Mouse (Mus musculus): ENCODE results near the gene Arid3a. TPM values are rescaled to one million over a fixed set of nuclear protein-coding genes. Genes with fewer than 3 reads are reported as not detected.

The Arid3a gene
- total and polyA plus RNA-seq, 3 experiments: 11.8 to 17.2 TPM; not detected in 1

- H3K4me3 ChIP-seq (ENCODE audit: control insufficient read depth in 1 of 2, insufficient read depth in 1 of 2, low read depth in 2 of 2, low read length in 2 of 2): no peak overlapping the region
- DNase-seq (ENCODE audit: low read depth, low spot score): no peak
- no peak overlapping the region for H3K27ac ChIP-seq (ENCODE audit: control insufficient read depth, low read depth, low read length)
- no peaks in the 10 kb centered on the region for H3K27me3 ChIP-seq (ENCODE audit: control insufficient read depth in 1 of 2, insufficient read depth in 2 of 2, low read length in 2 of 2)
- H3K36me3 ChIP-seq (ENCODE audit: control insufficient read depth in 1 of 2, insufficient read depth in 2 of 2, low read length in 2 of 2): no peaks in the 10 kb centered on the region
- H3K4me1 ChIP-seq (ENCODE audit: control insufficient read depth in 1 of 2, insufficient read depth in 2 of 2, low read length in 2 of 2): no peaks in the 10 kb centered on the region
- TF ChIP-seq JUND (IDR thresholded peaks at IDR 0.05; ENCODE audit: low read depth, low read length) (no peak), ZNF384 (IDR thresholded peaks at IDR 0.05; ENCODE audit: low read depth, low read length) (no peak), USF1 (IDR thresholded peaks at IDR 0.05; ENCODE audit: low read depth, low read length) (no peak), MAX (IDR thresholded peaks at IDR 0.05; ENCODE audit: low read length) (no peak), SIN3A (IDR thresholded peaks at IDR 0.05; ENCODE audit: low read length) (no peak), MXI1 (IDR thresholded peaks at IDR 0.05; ENCODE audit: low read depth, low read length) (no peak), POLR2AphosphoS2 (IDR thresholded peaks at IDR 0.05; ENCODE audit: low read length) (no peak), EP300 (IDR thresholded peaks at IDR 0.05; ENCODE audit: low read depth in 1 of 2, low read length in 2 of 2) (no peak), ZC3H11A (IDR thresholded peaks at IDR 0.05; ENCODE audit: low read depth, low read length) (no peak), MYB (IDR thresholded peaks at IDR 0.05; ENCODE audit: low read depth, low read length) (no peak), ETS1 (IDR thresholded peaks at IDR 0.05; ENCODE audit: low read depth, low read length) (no peak), GABPA (IDR thresholded peaks at IDR 0.05; ENCODE audit: low read depth, low read length) (no peak)
- H3K79me2 ChIP-seq (ENCODE audit: control insufficient read depth, insufficient read depth, low read length, poor library complexity): no peaks in the 10 kb centered on the region
- H3K9me3 ChIP-seq (replicated peaks; ENCODE audit: insufficient read depth, low read length): no peaks in the 10 kb centered on the region
- no peak overlapping the region for H3K9ac ChIP-seq (ENCODE audit: control insufficient read depth, low read depth, low read length, poor library complexity, severe bottlenecking)
These were observed 7.5 kb downstream of the Arid3a start for GRCm38 (mm10) chr10:79934272-79934721.

GRCm38 (mm10) chr10:79934794-79935569 is 8.1 kb downstream of the Arid3a start:
- H3K9me3 ChIP-seq (replicated peaks; ENCODE audit: insufficient read depth, low read length): no peaks in the 10 kb centered on the region
- no peak overlapping the region for H3K27ac ChIP-seq (ENCODE audit: control insufficient read depth, low read depth, low read length)
- no peaks in the 10 kb centered on the region for H3K27me3 ChIP-seq (ENCODE audit: control insufficient read depth in 1 of 2, insufficient read depth in 2 of 2, low read length in 2 of 2)
- no peak overlapping the region for H3K4me3 ChIP-seq (ENCODE audit: control insufficient read depth in 1 of 2, insufficient read depth in 1 of 2, low read depth in 2 of 2, low read length in 2 of 2)
- no peak for TF ChIP-seq RCOR1 (IDR thresholded peaks at IDR 0.05; ENCODE audit: low read depth, low read length)
- no peak for TF ChIP-seq MYB (IDR thresholded peaks at IDR 0.05; ENCODE audit: low read depth, low read length)
- TF ChIP-seq GATA1 (IDR thresholded peaks at IDR 0.05; ENCODE audit: low read depth, low read length): no peak
- DNase-seq (ENCODE audit: low read depth, low spot score): no peak
- no peak overlapping the region for H3K9ac ChIP-seq (ENCODE audit: control insufficient read depth, low read depth, low read length, poor library complexity, severe bottlenecking)
- no peaks in the 10 kb centered on the region for H3K79me2 ChIP-seq (ENCODE audit: control insufficient read depth, insufficient read depth, low read length, poor library complexity)
- no peaks in the 10 kb centered on the region for H3K4me1 ChIP-seq (ENCODE audit: control insufficient read depth in 1 of 2, insufficient read depth in 2 of 2, low read length in 2 of 2)
- H3K36me3 ChIP-seq (ENCODE audit: control insufficient read depth in 1 of 2, insufficient read depth in 2 of 2, low read length in 2 of 2): no peaks in the 10 kb centered on the region
